Comparison of ENCODE assay signal across 13 mouse cellular contexts in genomic region chr1:193274407-193275071, GRCm38 (mm10). TPM values are rescaled to one million over a fixed set of nuclear protein-coding genes. Genes with fewer than 3 reads are reported as not detected.
A peak's percentile ranks its signal among the peaks of the same experiment; 100 is the strongest.
DNase-seq lines count a peak whose midpoint lies in the region; ATAC-seq and TF ChIP-seq lines count a peak whose summit lies in the region.
"Had no signal": no experiment of that assay in that cellular context is flagged by ENCODE, and none has a peak within 500 bp of the region (broad histone marks: within the 10 kb centered on the region; RNA-seq: fewer than 3 reads in every experiment).

No protein-coding gene starts in this region.

- WGBS in lung, postnatal 0 days: 73% methylated on average over 8 of the region's 8 CpGs
- 79% methylated on average over 8 of the region's 8 CpGs for WGBS in intestine, embryonic 16.5 days
- 46% methylated on average over 8 of the region's 8 CpGs for WGBS in liver, embryonic 14.5 days (ENCODE audit: insufficient replicate concordance)
- WGBS in forebrain, embryonic 14.5 days: 87% methylated on average over 8 of the region's 8 CpGs

- ATAC-seq in lung, postnatal 0 days: no peak
- ATAC-seq in intestine, embryonic 16.5 days: 0 out of 2 replicates have a peak, but pooled peaks have one; percentile 16
- ATAC-seq in liver, embryonic 14.5 days (ENCODE audit: insufficient read depth): peak; percentile 21; the same call in 1 of the 2 replicates
- no peak for ATAC-seq in CD4-positive, CD25-positive, alpha-beta regulatory T cell, adult 4 months
- no peak for ATAC-seq in forebrain, embryonic 14.5 days
- ATAC-seq: hindbrain, postnatal 0 days had no signal

- H3K27ac ChIP-seq in lung, postnatal 0 days (ENCODE audit: low read length): no peak overlapping the region
- H3K27ac ChIP-seq in intestine, embryonic 16.5 days (ENCODE audit: low read length): no peak overlapping the region
- H3K27ac ChIP-seq in liver, embryonic 14.5 days: no peak overlapping the region
- no peak overlapping the region for H3K27ac ChIP-seq in forebrain, embryonic 14.5 days (ENCODE audit: low read depth, low read length)
- H3K27ac ChIP-seq: hindbrain, postnatal 0 days; limb, embryonic 10.5 days had no signal

- H3K9ac ChIP-seq in lung, postnatal 0 days (replicated peaks; ENCODE audit: low read depth): no peak overlapping the region
- H3K9ac ChIP-seq in intestine, embryonic 16.5 days (ENCODE audit: low read depth, low read length): no peak overlapping the region
- H3K9ac ChIP-seq in liver, embryonic 14.5 days (replicated peaks): no peak overlapping the region
- no peak overlapping the region for H3K9ac ChIP-seq in forebrain, embryonic 14.5 days (ENCODE audit: low read length)

- no peak overlapping the region for H3K4me2 ChIP-seq in lung, postnatal 0 days (replicated peaks; ENCODE audit: low read depth, low read length)
- H3K4me2 ChIP-seq in intestine, embryonic 16.5 days (ENCODE audit: low read depth, low read length): no peak overlapping the region
- peak overlapping the region; percentile 28 for H3K4me2 ChIP-seq in liver, embryonic 14.5 days (ENCODE audit: low read depth)
- H3K4me2 ChIP-seq in forebrain, embryonic 14.5 days (ENCODE audit: low read length): no peak overlapping the region

- peak; percentile 31 for DNase-seq in lung, postnatal 0 days (ENCODE audit: low spot score)
- no peak for DNase-seq in lung, postnatal 14 days
- no peak for DNase-seq in liver, embryonic 14.5 days (ENCODE audit: low read depth in 3 of 3, low spot score in 3 of 3)
- DNase-seq in right cerebral cortex, postnatal 10 days (ENCODE audit: low spot score in 2 of 2): no peak
- DNase-seq in forebrain, embryonic 14.5 days (ENCODE audit: low spot score): no peak
- DNase-seq: gastrocnemius, postnatal 36 days; layer of hippocampus, adult 9-11 months; lung, postnatal 36 days; spleen, adult 18-20 months had no signal

- H3K36me3 ChIP-seq in lung, postnatal 0 days (ENCODE audit: insufficient read depth, low read length): no peaks in the 10 kb centered on the region
- no peaks in the 10 kb centered on the region for H3K36me3 ChIP-seq in intestine, embryonic 16.5 days (ENCODE audit: control insufficient read depth, insufficient read depth, low read length)
- no peaks in the 10 kb centered on the region for H3K36me3 ChIP-seq in liver, embryonic 14.5 days (replicated peaks; ENCODE audit: control insufficient read depth, insufficient read depth, low read depth)
- H3K36me3 ChIP-seq in forebrain, embryonic 14.5 days (ENCODE audit: control insufficient read depth, insufficient read depth, low read length): no peaks in the 10 kb centered on the region
- H3K36me3 ChIP-seq: limb, embryonic 10.5 days had no signal

- TF ChIP-seq EP300 in lung, postnatal 0 days (IDR thresholded peaks at IDR 0.05): no peak
- no peak for TF ChIP-seq EP300 in liver, embryonic 14.5 days (IDR thresholded peaks at IDR 0.05; ENCODE audit: low read depth)

- H3K27me3 ChIP-seq in lung, postnatal 0 days (replicated peaks; ENCODE audit: insufficient read depth, low read length): no peaks in the 10 kb centered on the region
- no peaks in the 10 kb centered on the region for H3K27me3 ChIP-seq in intestine, embryonic 16.5 days (replicated peaks; ENCODE audit: control insufficient read depth, insufficient read depth, low read length)
- no peaks in the 10 kb centered on the region for H3K27me3 ChIP-seq in liver, embryonic 14.5 days (ENCODE audit: control insufficient read depth, insufficient read depth, low read length)
- H3K27me3 ChIP-seq in forebrain, embryonic 14.5 days (replicated peaks; ENCODE audit: control insufficient read depth, insufficient read depth, low read length): no peaks in the 10 kb centered on the region

- TF ChIP-seq CTCF in lung, postnatal 0 days (IDR thresholded peaks at IDR 0.05): no peak
- no peak for TF ChIP-seq CTCF in liver, embryonic 14.5 days (IDR thresholded peaks at IDR 0.05; ENCODE audit: low read depth)

- no peak overlapping the region for H3K4me3 ChIP-seq in lung, postnatal 0 days (ENCODE audit: low read depth, low read length)
- no peak overlapping the region for H3K4me3 ChIP-seq in intestine, embryonic 16.5 days (ENCODE audit: low read length)
- H3K4me3 ChIP-seq in liver, embryonic 14.5 days (ENCODE audit: insufficient read depth in 1 of 2, low read depth in 2 of 2, low read length in 2 of 2): no peak overlapping the region
- no peak overlapping the region for H3K4me3 ChIP-seq in forebrain, embryonic 14.5 days (ENCODE audit: low read depth, low read length)
- H3K4me3 ChIP-seq: limb, embryonic 10.5 days had no signal

- H3K4me1 ChIP-seq in lung, postnatal 0 days (ENCODE audit: insufficient read depth, low read depth, low read length): no peaks in the 10 kb centered on the region; the same call in 1 of the 2 replicates
- peaks cover 11% of the 10 kb centered on the region; the same call in 1 of the 2 replicates for H3K4me1 ChIP-seq in intestine, embryonic 16.5 days (ENCODE audit: control insufficient read depth, insufficient read depth, low read length)
- H3K4me1 ChIP-seq in liver, embryonic 14.5 days (replicated peaks; ENCODE audit: control insufficient read depth in 2 of 2, insufficient read depth in 2 of 2, low read length in 1 of 2): peaks cover 0 to 12% of the 10 kb centered on the region in 2 experiments; a peak in 2 of 4 replicates
- H3K4me1 ChIP-seq in forebrain, embryonic 14.5 days (ENCODE audit: control insufficient read depth, insufficient read depth, low read length): no peaks in the 10 kb centered on the region

- H3K9me3 ChIP-seq in lung, postnatal 0 days (ENCODE audit: low read length): no peaks in the 10 kb centered on the region
- H3K9me3 ChIP-seq in intestine, embryonic 16.5 days (ENCODE audit: control insufficient read depth, low read length): no peaks in the 10 kb centered on the region
- H3K9me3 ChIP-seq in liver, embryonic 14.5 days (ENCODE audit: control insufficient read depth, low read length): no peaks in the 10 kb centered on the region
- no peaks in the 10 kb centered on the region for H3K9me3 ChIP-seq in forebrain, embryonic 14.5 days (replicated peaks; ENCODE audit: control insufficient read depth, low read length)
- H3K9me3 ChIP-seq: limb, embryonic 10.5 days had no signal

RNA-seq across cellular contexts. Expression of gene G0s2, which starts 1.5 kb away (rescaled TPM):
- 185 and 216 TPM in 2 replicates for polyA plus RNA-seq in lung, postnatal 0 days (2015; fragmentation: Nextera tagmentation; extraction: Ambion mirVana)
- 20.0 and 25.1 TPM in 2 replicates for polyA plus RNA-seq in intestine, embryonic 16.5 days (2015; fragmentation: Nextera tagmentation; extraction: Ambion mirVana)
- polyA plus RNA-seq in liver, embryonic 14.5 days (2012; rRNA removed): 54.9 and 57.0 TPM in 2 replicates
- polyA plus RNA-seq in liver, embryonic 14.5 days (2014; fragmentation: Nextera tagmentation; extraction: Ambion mirVana): 65.5 and 71.8 TPM in 2 replicates
- 1 to 10 TPM; 1.1 to 1.5 TPM for polyA plus RNA-seq in CD4-positive, CD25-positive, alpha-beta regulatory T cell, adult 4 months (2017; shearing (Covaris generic))
- 4.7 and 5.8 TPM in 2 replicates for polyA plus RNA-seq in forebrain, embryonic 14.5 days (2014; fragmentation: Nextera tagmentation; extraction: Ambion mirVana)

RNA-seq across cellular contexts. Expression of gene Hsd11b1, which starts 10.7 kb away (rescaled TPM):
- polyA plus RNA-seq in lung, postnatal 0 days (2015; fragmentation: Nextera tagmentation; extraction: Ambion mirVana): 184 and 200 TPM in 2 replicates
- 0.91 and 1.2 TPM in 2 replicates for polyA plus RNA-seq in intestine, embryonic 16.5 days (2015; fragmentation: Nextera tagmentation; extraction: Ambion mirVana)
- polyA plus RNA-seq in liver, embryonic 14.5 days (2012; rRNA removed): 1.4 and 2.1 TPM in 2 replicates
- 3.3 and 5.5 TPM in 2 replicates for polyA plus RNA-seq in liver, embryonic 14.5 days (2014; fragmentation: Nextera tagmentation; extraction: Ambion mirVana)
- polyA plus RNA-seq in CD4-positive, CD25-positive, alpha-beta regulatory T cell, adult 4 months (2017; shearing (Covaris generic)): 100 to 1,000 TPM; 171 to 174 TPM
- polyA plus RNA-seq in forebrain, embryonic 14.5 days (2014; fragmentation: Nextera tagmentation; extraction: Ambion mirVana): 0.41 and 0.47 TPM in 2 replicates
- polyA plus RNA-seq: limb, embryonic 10.5 days had no signal

Comparison
In these comparisons a context has a peak if more than half of its experiments do, and no peak if none do; other contexts are left out.
1. ATAC-seq: peak in intestine, embryonic 16.5 days (single experiment) and liver, embryonic 14.5 days (single experiment); none in lung, postnatal 0 days (single experiment), CD4-positive, CD25-positive, alpha-beta regulatory T cell, adult 4 months (single experiment) and forebrain, embryonic 14.5 days (single experiment).
2. RNA of gene Hsd11b1, which starts 10.7 kb away (polyA plus RNA-seq): 184 to 200 TPM in lung, postnatal 0 days and 171 to 174 TPM in CD4-positive, CD25-positive, alpha-beta regulatory T cell, adult 4 months; 1.4 to 5.5 TPM in liver, embryonic 14.5 days, 0.91 to 1.2 TPM in intestine, embryonic 16.5 days and 0.41 to 0.47 TPM in forebrain, embryonic 14.5 days; every median in the first group is over 10 times any median in the second.